Mouse (Mus musculus): Measurements from ENCODE around the gene Usp24.
A peak's percentile ranks its signal among the peaks of the same experiment; 100 is the strongest.

Usp24 gene

GRCm38 (mm10) chr4:106429106-106429505 lies 113.1 kb downstream of the Usp24 start:
- no peak for DNase-seq (ENCODE audit: low read depth, low spot score)

- DNase-seq (ENCODE audit: low read depth, low spot score), result no peak
These were observed 114.4 kb downstream of the Usp24 start for GRCm38 (mm10) chr4:106430431-106430830.

- no peak for DNase-seq (ENCODE audit: low read depth, low spot score)
These were observed 119.4 kb downstream of the Usp24 start for GRCm38 (mm10) chr4:106435426-106435825.

DNA sequence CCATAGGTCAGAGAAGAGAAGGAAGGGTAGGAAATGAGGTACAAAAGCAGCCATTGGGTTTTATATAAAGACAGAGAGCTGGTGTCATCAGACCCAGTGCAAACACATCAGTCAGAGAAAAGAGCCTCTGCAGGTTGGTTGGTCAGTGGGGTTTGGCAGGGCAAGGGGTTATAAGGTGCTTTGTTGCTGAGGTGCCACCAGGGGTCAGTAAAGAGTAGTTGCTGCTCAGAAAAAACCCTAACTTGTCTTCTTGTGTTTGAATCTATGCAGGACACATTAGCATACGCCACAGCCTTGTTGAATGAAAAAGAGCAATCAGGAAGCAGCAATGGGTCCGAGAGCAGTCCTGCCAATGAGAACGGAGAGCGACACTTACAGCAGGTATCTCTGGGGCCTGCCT lies 120.5 kb downstream of the Usp24 start:
- DNase-seq (ENCODE audit: low read depth, low spot score), result peak; percentile 29

DNA sequence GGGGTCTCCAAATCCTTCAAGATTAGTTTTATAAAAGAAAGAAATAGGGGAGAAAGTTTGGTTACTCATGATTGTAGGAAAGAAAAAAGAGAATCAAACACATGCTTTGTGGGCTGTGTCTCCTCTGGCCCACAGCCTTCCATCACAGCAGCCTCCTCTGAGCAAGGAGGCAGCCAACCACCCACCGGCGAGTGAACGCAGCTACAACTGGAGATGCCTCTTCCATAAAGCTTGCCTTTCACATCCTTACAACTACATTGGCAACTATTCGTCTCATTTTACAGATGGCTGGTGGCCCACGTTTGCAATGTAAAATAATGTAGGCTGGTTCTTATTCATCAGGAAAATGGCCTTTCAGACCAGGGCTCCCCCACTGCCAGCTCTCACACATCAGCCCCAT lies 121.2 kb downstream of the Usp24 start:
- no peak for DNase-seq (ENCODE audit: low read depth, low spot score)

DNA sequence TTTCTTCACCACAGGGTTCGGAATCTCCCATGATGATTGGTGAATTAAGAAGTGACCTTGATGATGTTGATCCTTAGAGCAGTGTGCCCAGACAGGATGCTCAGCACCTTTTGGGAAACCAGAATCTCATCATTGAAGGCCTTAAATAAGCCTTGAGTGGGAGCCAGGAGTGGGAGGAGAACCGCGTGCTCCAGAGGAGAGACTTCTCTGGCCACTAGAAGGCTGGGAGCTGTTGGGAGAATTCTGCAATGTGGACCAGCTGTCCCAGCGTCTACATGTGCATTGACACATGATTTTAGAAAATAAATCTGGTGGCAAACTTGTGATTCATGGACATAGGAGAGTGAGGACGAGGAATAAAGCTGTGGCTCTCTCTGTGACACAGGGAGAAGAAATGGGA lies 122.8 kb downstream of the Usp24 start:
- no peak for DNase-seq (ENCODE audit: low read depth, low spot score)

DNA sequence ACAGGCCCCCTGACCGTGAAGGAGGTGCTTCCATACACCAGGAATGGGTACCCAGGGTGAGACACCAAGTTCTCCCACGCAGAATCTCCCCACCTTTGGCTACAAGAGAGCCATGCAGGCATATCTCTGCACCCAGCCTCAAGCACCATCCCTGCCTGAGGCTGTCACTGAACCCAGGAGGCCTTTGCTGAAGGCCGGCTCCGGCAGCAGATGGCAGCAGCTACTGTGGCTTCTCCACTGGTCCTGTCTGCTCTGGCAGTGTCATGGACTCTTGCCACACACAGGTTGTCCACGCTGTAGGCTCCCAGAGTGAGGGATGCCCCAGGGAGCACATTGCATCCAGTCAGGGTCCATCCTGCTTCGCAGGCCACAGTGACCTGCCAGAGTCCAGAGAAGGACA lies 127.2 kb downstream of the Usp24 start:
- DNase-seq (ENCODE audit: low read depth, low spot score), result no peak

DNA sequence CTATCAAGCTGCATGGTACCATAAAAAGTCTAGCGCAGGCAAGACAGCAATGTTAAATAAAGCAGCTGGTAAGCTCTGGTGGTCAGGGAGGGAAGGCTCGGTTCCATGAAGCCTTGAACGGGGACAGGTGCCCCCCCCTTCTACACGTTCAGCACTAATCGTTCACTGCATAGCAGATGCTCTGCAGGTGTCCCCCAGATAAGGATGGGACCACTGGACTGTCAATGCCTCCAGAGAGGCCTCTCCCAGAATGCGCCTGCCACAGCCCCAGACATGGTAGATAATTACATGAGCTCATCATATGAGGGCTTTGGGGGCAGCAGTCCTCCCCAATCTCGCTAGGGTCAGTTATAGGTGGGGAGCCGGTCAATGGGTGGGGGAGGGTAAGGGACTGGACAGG lies 133.3 kb downstream of the Usp24 start:
- no peak for DNase-seq (ENCODE audit: low read depth, low spot score)

- DNase-seq (ENCODE audit: low read depth, low spot score), result no peak
These were observed 136.4 kb downstream of the Usp24 start for GRCm38 (mm10) chr4:106452401-106452800.

GRCm38 (mm10) chr4:106453108-106453507 lies 137.1 kb downstream of the Usp24 start:
- no peak for DNase-seq (ENCODE audit: low read depth, low spot score)

- no peak for DNase-seq (ENCODE audit: low read depth, low spot score)
These were observed 137.5 kb downstream of the Usp24 start for GRCm38 (mm10) chr4:106453516-106453915.

DNA sequence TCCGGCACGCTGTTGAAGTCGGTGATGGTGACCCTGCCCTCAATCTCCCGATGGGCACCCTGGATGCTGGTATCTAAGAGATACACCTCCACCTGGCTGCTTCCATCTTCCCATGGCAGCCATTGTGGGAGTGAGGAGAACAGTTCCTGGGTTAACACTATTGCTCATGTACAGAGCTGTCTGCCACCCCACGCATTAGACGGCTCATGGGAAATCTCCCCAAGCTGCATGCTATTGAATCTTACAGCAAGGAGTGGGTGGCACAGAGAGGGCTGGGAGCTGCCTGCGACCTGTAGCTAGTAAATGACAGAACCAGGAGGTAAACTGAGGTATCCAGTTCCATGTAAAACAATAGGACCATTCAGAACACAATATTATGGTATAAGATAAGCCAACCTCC lies 138.5 kb downstream of the Usp24 start:
- DNase-seq (ENCODE audit: low read depth, low spot score), result no peak

- DNase-seq (ENCODE audit: low read depth, low spot score), result no peak
These were observed 146.0 kb downstream of the Usp24 start for GRCm38 (mm10) chr4:106462016-106462415.

- DNase-seq (ENCODE audit: low read depth, low spot score), result no peak
These were observed 146.5 kb downstream of the Usp24 start for GRCm38 (mm10) chr4:106462524-106462923.

- DNase-seq (ENCODE audit: low read depth, low spot score), result no peak
These were observed 147.3 kb downstream of the Usp24 start for GRCm38 (mm10) chr4:106463174-106463801.

GRCm38 (mm10) chr4:106467420-106468110 lies 151.6 kb downstream of the Usp24 start:
- DNase-seq (ENCODE audit: low read depth, low spot score), result no peak

GRCm38 (mm10) chr4:106470921-106471320 lies 154.9 kb downstream of the Usp24 start:
- DNase-seq (ENCODE audit: low read depth, low spot score), result no peak

- DNase-seq (ENCODE audit: low read depth, low spot score), result peak; percentile 62
These were observed 156.3 kb downstream of the Usp24 start for GRCm38 (mm10) chr4:106472335-106472734.

- peak; percentile 59 for DNase-seq (ENCODE audit: low read depth, low spot score)
These were observed 158.2 kb downstream of the Usp24 start for GRCm38 (mm10) chr4:106474241-106474640.

DNA sequence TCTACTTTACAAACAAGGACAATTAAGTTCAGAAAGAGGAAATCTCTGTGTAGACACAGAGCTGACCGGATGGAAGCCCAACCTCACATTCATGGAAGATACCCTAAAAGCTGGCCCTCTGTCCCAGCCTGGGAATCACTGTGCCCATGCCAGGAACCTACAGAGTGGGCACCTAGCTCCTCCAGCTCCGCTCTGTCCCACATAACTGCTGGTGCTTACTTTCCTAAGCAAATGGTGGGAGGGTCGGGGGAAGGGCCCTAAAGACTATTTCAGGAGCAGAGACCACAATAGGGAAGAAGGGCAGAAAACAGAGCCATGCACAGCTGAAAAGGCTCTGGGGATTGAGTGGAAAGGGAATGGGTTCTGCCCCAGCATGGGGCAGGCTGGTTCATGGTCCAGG lies 164.5 kb downstream of the Usp24 start:
- no peak for DNase-seq (ENCODE audit: low read depth, low spot score)

DNA sequence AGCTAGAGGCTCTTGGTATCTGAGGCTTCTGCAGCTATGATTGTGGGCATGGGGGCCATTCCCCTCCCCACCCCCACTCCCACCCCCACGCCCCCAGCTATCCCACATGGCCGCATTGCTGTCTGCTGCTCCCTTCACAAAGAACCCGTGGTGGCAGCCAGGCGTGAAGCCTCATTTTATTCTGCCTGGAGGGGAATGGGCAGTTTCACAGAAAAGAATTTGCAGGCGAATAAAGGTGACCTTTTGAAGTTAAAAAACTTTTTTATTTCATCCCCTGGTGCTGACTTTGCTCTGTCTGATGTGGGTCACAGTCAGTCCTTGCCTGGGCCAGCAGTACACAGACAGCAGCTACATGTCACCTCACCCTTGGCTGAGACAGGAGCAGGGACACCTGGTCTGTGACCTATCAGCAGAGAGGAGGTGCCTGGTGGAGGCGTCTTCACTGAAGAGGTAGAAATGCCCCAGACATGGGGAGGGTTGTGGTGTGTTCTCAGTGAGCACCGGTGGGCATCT lies 167.3 kb downstream of the Usp24 start:
- DNase-seq (ENCODE audit: low read depth, low spot score), result no peak

GRCm38 (mm10) chr4:106483831-106484230 lies 167.8 kb downstream of the Usp24 start:
- no peak for DNase-seq (ENCODE audit: low read depth, low spot score)

GRCm38 (mm10) chr4:106490620-106491019 lies 174.6 kb downstream of the Usp24 start:
- DNase-seq (ENCODE audit: low read depth, low spot score), result no peak

Measured in embryo, embryonic 11.5 days (tissue).